Mouse (Mus musculus) CD4-positive, CD25-positive, alpha-beta regulatory T cell, adult 9 weeks (primary cell): ENCODE measurements around the gene 1700011M02Rik. TPM values are rescaled to one million over a fixed set of nuclear protein-coding genes. Genes with fewer than 3 reads are reported as not detected.

Experiments
- polyA plus RNA-seq: library from polyadenylated mRNA; unstranded; fragments of 100-300 nt; shearing (Covaris generic); gene quantifications from one replicate; pipeline ENCODE4 v1.2.1, GENCODE M21; 2017

1700011M02Rik gene
- polyA plus RNA-seq: not detected

GRCm38 (mm10) chrX:102908587-102908986 lies at the start of gene 1700011M02Rik, which contains the start of gene Dmrtc1a:
Gene 1700011M02Rik (plus strand): TSS chrX:102908905.
Gene Dmrtc1a (minus strand): TSS chrX:102908687.

GRCm38 (mm10) chrX:102867871-102868270 lies 40.8 kb upstream of the 1700011M02Rik start, which contains the start of gene 1700031F05Rik:
Gene 1700031F05Rik (minus strand): TSS chrX:102867971.

GRCm38 (mm10) chrX:102928072-102928471 lies 19.4 kb downstream of the 1700011M02Rik start, which contains the start of gene 1700018G05Rik:
Gene 1700018G05Rik (plus strand): TSS chrX:102928372.

Other genes with a start within 250 kb of the 1700011M02Rik start
- not detected for gene Gm3880, start 221.9 kb upstream of the 1700011M02Rik start, polyA plus RNA-seq
- not detected for gene Gm9112, start 201.3 kb upstream of the 1700011M02Rik start, polyA plus RNA-seq
- gene Dmrtc1b, start 201.0 kb upstream of the 1700011M02Rik start, polyA plus RNA-seq: not detected
- gene Dmrtc1c1, start 105.9 kb upstream of the 1700011M02Rik start, polyA plus RNA-seq: not detected
- gene Dmrtc1c2, start 54.3 kb upstream of the 1700011M02Rik start, polyA plus RNA-seq: not detected
- not detected for gene 1700031F05Rik, start 40.9 kb upstream of the 1700011M02Rik start, polyA plus RNA-seq
- not detected for gene Dmrtc1a, start 218 bp upstream of the 1700011M02Rik start, polyA plus RNA-seq
- gene 1700018G05Rik, start 19.5 kb downstream of the 1700011M02Rik start, polyA plus RNA-seq: not detected